Mouse (Mus musculus) midbrain, embryonic 12.5 days (tissue): ENCODE data around the gene Smpdl3a. TPM values are rescaled to one million over a fixed set of nuclear protein-coding genes. Genes with fewer than 3 reads are reported as not detected.

Experiments used
- ATAC-seq: fragments of 200-750 bp; cut with Nextera tagmentation; 2 replicates; pipeline ENCODE4 v1.8.0; 2017; ENCODE audit warnings: low read depth, moderate TSS enrichment, moderate library complexity; ENCODE audit not compliant: low FRiP score
- H3K27ac ChIP-seq: fragments of 300-500 bp; sonication (generic); replicated peaks from 2 replicates; pipeline ENCODE4 v1.5.1; 2016; ENCODE audit warnings: mild to moderate bottlenecking
- H3K27me3 ChIP-seq: fragments of 300-500 bp; sonication (generic); 2 replicates; pipeline ENCODE4 v1.6.1; 2016; ENCODE audit warnings: mild to moderate bottlenecking
- H3K36me3 ChIP-seq: fragments of 300-500 bp; sonication (generic); 2 replicates; pipeline ENCODE4 v1.6.1; 2016
- H3K4me1 ChIP-seq: fragments of 300-500 bp; sonication (generic); 2 replicates; pipeline ENCODE4 v1.6.1; 2016
- H3K4me2 ChIP-seq: fragments of 300-500 bp; sonication (generic); replicated peaks from 2 replicates; pipeline ENCODE4 v1.6.1; 2016; ENCODE audit warnings: mild to moderate bottlenecking, moderate library complexity
- H3K4me3 ChIP-seq: fragments of 300-500 bp; sonication (generic); 2 replicates; pipeline ENCODE4 v1.5.1; 2016; ENCODE audit warnings: mild to moderate bottlenecking
- H3K9ac ChIP-seq: fragments of 300-500 bp; sonication (generic); replicated peaks from 2 replicates; pipeline ENCODE4 v1.6.1; 2016; ENCODE audit warnings: mild to moderate bottlenecking, moderate library complexity
- H3K9me3 ChIP-seq: fragments of 300-500 bp; sonication (generic); 2 replicates; pipeline ENCODE4 v1.6.1; 2016; ENCODE audit warnings: mild to moderate bottlenecking
- WGBS: fragments of 180-500 bp; shearing (Covaris S2); methylation state at CpG from one replicate; pipeline ENCODE4 v1.1.7; 2016; 5-methylcytosine and 5-hydroxymethylcytosine counted together
- polyA plus RNA-seq: library from polyadenylated mRNA; unstranded; fragments of >200 nt; fragmentation: Nextera tagmentation; extraction: Ambion mirVana; gene quantifications from 2 replicates; pipeline ENCODE4 v1.2.1, GENCODE M21; 2016

The Smpdl3a gene
- polyA plus RNA-seq, 1 experiment from 2014 or later, result 10.1 TPM

- WGBS, result 15% methylated on average over 5 of the region's 5 CpGs
- Histone ChIP-seq H3K4me3 (no peak overlapping the region), H3K27ac (no peak overlapping the region), H3K4me1 (0 out of 2 replicates have a peak, but pooled peaks cover 9% of the 10 kb centered on the region), H3K36me3 (no peaks in the 10 kb centered on the region), H3K4me2 (no peak overlapping the region), H3K27me3 (peaks cover 55% of the 10 kb centered on the region), H3K9ac (no peak overlapping the region), H3K9me3 (no peaks in the 10 kb centered on the region)
- ATAC-seq, result peak; percentile 88
Observed at GRCm38 (mm10) chr10:57828649-57829048, 34.5 kb downstream of the Smpdl3a start.

- Histone ChIP-seq H3K9me3 (no peaks in the 10 kb centered on the region), H3K4me3 (no peak overlapping the region), H3K27me3 (peaks cover 62% of the 10 kb centered on the region), H3K4me1 (0 out of 2 replicates have a peak, but pooled peaks cover 9% of the 10 kb centered on the region), H3K4me2 (no peak overlapping the region), H3K9ac (no peak overlapping the region), H3K36me3 (no peaks in the 10 kb centered on the region), H3K27ac (no peak overlapping the region)
- no peak for ATAC-seq
- 66% methylated on average over 3 of the region's 3 CpGs for WGBS
Observed at GRCm38 (mm10) chr10:57829621-57830020, 35.5 kb downstream of the Smpdl3a start.

GRCm38 (mm10) chr10:57835094-57835493, 41.0 kb downstream of the Smpdl3a start:
- ATAC-seq, result no peak
- H3K36me3 ChIP-seq, result no peaks in the 10 kb centered on the region
- H3K27ac ChIP-seq, result no peak overlapping the region
- no peaks in the 10 kb centered on the region for H3K4me1 ChIP-seq
- no peak overlapping the region for H3K4me2 ChIP-seq
- H3K27me3 ChIP-seq, result peaks cover 32% of the 10 kb centered on the region
- no peaks in the 10 kb centered on the region for H3K9me3 ChIP-seq
- H3K9ac ChIP-seq, result no peak overlapping the region
- H3K4me3 ChIP-seq, result no peak overlapping the region
- 95% methylated on average over 1 of the region's 1 CpGs for WGBS

GRCm38 (mm10) chr10:57835982-57836381, 41.8 kb downstream of the Smpdl3a start:
- no peak for ATAC-seq
- Histone ChIP-seq H3K36me3 (no peaks in the 10 kb centered on the region), H3K4me2 (no peak overlapping the region), H3K9ac (no peak overlapping the region), H3K4me3 (no peak overlapping the region), H3K27me3 (peaks cover 24% of the 10 kb centered on the region), H3K27ac (no peak overlapping the region), H3K4me1 (no peaks in the 10 kb centered on the region), H3K9me3 (no peaks in the 10 kb centered on the region)

GRCm38 (mm10) chr10:57841638-57842509, 47.7 kb downstream of the Smpdl3a start:
- WGBS, result 35% methylated on average over 8 of the region's 8 CpGs

GRCm38 (mm10) chr10:57847916-57848682, 54.0 kb downstream of the Smpdl3a start:
- Histone ChIP-seq H3K4me3 (no peak overlapping the region), H3K27ac (no peak overlapping the region), H3K27me3 (0 out of 2 replicates have a peak, but pooled peaks cover 4% of the 10 kb centered on the region), H3K36me3 (no peaks in the 10 kb centered on the region), H3K9me3 (no peaks in the 10 kb centered on the region), H3K4me2 (no peak overlapping the region), H3K4me1 (peaks cover 2% of the 10 kb centered on the region; the same call in 1 of the 2 replicates), H3K9ac (no peak overlapping the region)
- peak; percentile 69 for ATAC-seq
- WGBS, result 51% methylated on average over 5 of the region's 6 CpGs

More at GRCm38 (mm10) chr10:57841638-57842509, 47.7 kb downstream of the Smpdl3a start:
- H3K27me3 ChIP-seq, result peaks cover 8% of the 10 kb centered on the region; the same call in 1 of the 2 replicates
- H3K4me1 ChIP-seq, result no peaks in the 10 kb centered on the region
- no peak overlapping the region for H3K4me3 ChIP-seq
- peak; percentile 81 for ATAC-seq
- H3K36me3 ChIP-seq, result no peaks in the 10 kb centered on the region
- H3K4me2 ChIP-seq, result no peak overlapping the region
- no peaks in the 10 kb centered on the region for H3K9me3 ChIP-seq
- H3K27ac ChIP-seq, result no peak overlapping the region
- no peak overlapping the region for H3K9ac ChIP-seq

Other genes starting within 250 kb of the Smpdl3a start
- gene Pkib, start 162.4 kb upstream of the Smpdl3a start, polyA plus RNA-seq, result 9.8 and 10.2 TPM in 2 replicates
- 1,010 and 1,136 TPM in 2 replicates for gene Fabp7, start 9.5 kb upstream of the Smpdl3a start, polyA plus RNA-seq